Mouse (Mus musculus): ENCODE measurements around the gene Gm42906.

Gm42906 gene

GRCm38 (mm10) chr5:151069569-151069968 lies 358.4 kb downstream of the Gm42906 start:
- no peak for DNase-seq (ENCODE audit: low read depth, low spot score)

- DNase-seq (ENCODE audit: low read depth, low spot score), result no peak
Observed at GRCm38 (mm10) chr5:151066016-151066415, 361.9 kb downstream of the Gm42906 start.

- no peak for DNase-seq (ENCODE audit: low read depth, low spot score)
Observed at GRCm38 (mm10) chr5:151065228-151065627, 362.7 kb downstream of the Gm42906 start.

GRCm38 (mm10) chr5:151061942-151062341 lies 366.0 kb downstream of the Gm42906 start:
- DNase-seq (ENCODE audit: low read depth, low spot score), result no peak

- DNase-seq (ENCODE audit: low read depth, low spot score), result no peak
Observed at GRCm38 (mm10) chr5:151060476-151060875, 367.5 kb downstream of the Gm42906 start.

- DNase-seq (ENCODE audit: low read depth, low spot score), result no peak
Observed at GRCm38 (mm10) chr5:151059772-151060171, 368.2 kb downstream of the Gm42906 start.

- no peak for DNase-seq (ENCODE audit: low read depth, low spot score)
Observed at GRCm38 (mm10) chr5:151059352-151059751, 368.6 kb downstream of the Gm42906 start.

- no peak for DNase-seq (ENCODE audit: low read depth, low spot score)
Observed at GRCm38 (mm10) chr5:151057716-151058115, 370.2 kb downstream of the Gm42906 start.

- DNase-seq (ENCODE audit: low read depth, low spot score), result no peak
Observed at GRCm38 (mm10) chr5:151056920-151057294, 371.1 kb downstream of the Gm42906 start.

- DNase-seq (ENCODE audit: low read depth, low spot score), result no peak
Observed at GRCm38 (mm10) chr5:151056255-151056919, 371.6 kb downstream of the Gm42906 start.

GRCm38 (mm10) chr5:151055426-151056090 lies 372.4 kb downstream of the Gm42906 start:
- no peak for DNase-seq (ENCODE audit: low read depth, low spot score)

- no peak for DNase-seq (ENCODE audit: low read depth, low spot score)
Observed at GRCm38 (mm10) chr5:151054743-151055114, 373.2 kb downstream of the Gm42906 start.

- no peak for DNase-seq (ENCODE audit: low read depth, low spot score)
Observed at GRCm38 (mm10) chr5:151054100-151054742, 373.7 kb downstream of the Gm42906 start.

GRCm38 (mm10) chr5:151053190-151053589 lies 374.8 kb downstream of the Gm42906 start:
- no peak for DNase-seq (ENCODE audit: low read depth, low spot score)

- no peak for DNase-seq (ENCODE audit: low read depth, low spot score)
Observed at GRCm38 (mm10) chr5:151052331-151052730, 375.6 kb downstream of the Gm42906 start.

GRCm38 (mm10) chr5:151047488-151047887 lies 380.5 kb downstream of the Gm42906 start:
- no peak for DNase-seq (ENCODE audit: low read depth, low spot score)

GRCm38 (mm10) chr5:151046917-151047316 lies 381.0 kb downstream of the Gm42906 start:
- DNase-seq (ENCODE audit: low read depth, low spot score), result no peak

- DNase-seq (ENCODE audit: low read depth, low spot score), result no peak
Observed at GRCm38 (mm10) chr5:151046131-151046530, 381.8 kb downstream of the Gm42906 start.

GRCm38 (mm10) chr5:151042911-151043310 lies 385.1 kb downstream of the Gm42906 start:
- DNase-seq (ENCODE audit: low read depth, low spot score), result no peak

GRCm38 (mm10) chr5:151037871-151038270 lies 390.1 kb downstream of the Gm42906 start:
- DNase-seq (ENCODE audit: low read depth, low spot score), result no peak

GRCm38 (mm10) chr5:151034715-151035512 lies 393.0 kb downstream of the Gm42906 start:
- DNase-seq (ENCODE audit: low read depth, low spot score), result no peak

- no peak for DNase-seq (ENCODE audit: low read depth, low spot score)
Observed at GRCm38 (mm10) chr5:151028906-151029305, 399.1 kb downstream of the Gm42906 start.
